Mouse (Mus musculus) lung, embryonic 15.5 days (tissue): ENCODE results near the gene Ralgps1. TPM values are rescaled to one million over a fixed set of nuclear protein-coding genes. Genes with fewer than 3 reads are reported as not detected.

Experiments
- ATAC-seq: fragments of 200-750 bp; cut with Nextera tagmentation; 2 replicates; pipeline ENCODE4 v1.8.0; 2017; ENCODE audit warnings: moderate number of reproducible peaks, borderline replicate concordance; ENCODE audit not compliant: low FRiP score, low TSS enrichment; ENCODE audit errors: extremely low read depth
- H3K27ac ChIP-seq: fragments of 300-500 bp; sonication (generic); 2 replicates; pipeline ENCODE4 v1.5.1; 2015; ENCODE audit warnings: moderate library complexity, mild to moderate bottlenecking, inconsistent platforms
- H3K27me3 ChIP-seq: fragments of 300-500 bp; sonication (generic); 2 replicates; pipeline ENCODE4 v1.6.1; 2015; ENCODE audit warnings: inconsistent platforms
- H3K36me3 ChIP-seq: fragments of 300-500 bp; sonication (generic); 2 replicates; pipeline ENCODE4 v1.6.1; 2015; ENCODE audit warnings: inconsistent platforms
- H3K4me1 ChIP-seq: fragments of 300-500 bp; sonication (generic); 2 replicates; pipeline ENCODE4 v1.6.1; 2015; ENCODE audit warnings: inconsistent platforms
- H3K4me2 ChIP-seq: fragments of 300-500 bp; sonication (generic); 2 replicates; pipeline ENCODE4 v1.6.1; 2015; ENCODE audit warnings: inconsistent platforms, mild to moderate bottlenecking, moderate library complexity
- H3K4me3 ChIP-seq: fragments of 300-500 bp; sonication (generic); 2 replicates; pipeline ENCODE4 v1.5.1; 2015; ENCODE audit warnings: mild to moderate bottlenecking, inconsistent platforms
- H3K9ac ChIP-seq: fragments of 300-500 bp; sonication (generic); 2 replicates; pipeline ENCODE4 v1.6.1; 2015; ENCODE audit warnings: inconsistent platforms
- H3K9me3 ChIP-seq: fragments of 300-500 bp; sonication (generic); 2 replicates; pipeline ENCODE4 v1.6.1; 2016; ENCODE audit warnings: inconsistent platforms
- WGBS: fragments of 180-500 bp; shearing (Covaris S2); methylation state at CpG from one replicate; pipeline ENCODE4 v1.1.7; 2015; 5-methylcytosine and 5-hydroxymethylcytosine counted together
- polyA plus RNA-seq: library from polyadenylated mRNA; unstranded; fragments of >200 nt; fragmentation: Nextera tagmentation; extraction: Ambion mirVana; gene quantifications from 2 replicates; pipeline ENCODE4 v1.2.1, GENCODE M21; 2015

The Ralgps1 gene
- 4.0 and 4.5 TPM in 2 replicates for polyA plus RNA-seq

- ATAC-seq: peak; percentile 98
- Histone ChIP-seq H3K9ac (peak within 1 kb of the TSS; percentile 59), H3K4me1 (peaks cover 10% of the 10 kb centered on the region), H3K4me2 (peak within 1 kb of the TSS; percentile 73), H3K27me3 (no peaks in the 10 kb centered on the region), H3K9me3 (no peaks in the 10 kb centered on the region), H3K27ac (peak within 1 kb of the TSS; percentile 98), H3K36me3 (no peaks in the 10 kb centered on the region), H3K4me3 (peak within 1 kb of the TSS; percentile 74)
- WGBS: under 1% methylated on average over 55 of the region's 74 CpGs
These were observed at the start of gene Ralgps1 for GRCm38 (mm10) chr2:33370777-33371647. Gene Ralgps1 (minus strand): TSS chr2:33371486.

DNA sequence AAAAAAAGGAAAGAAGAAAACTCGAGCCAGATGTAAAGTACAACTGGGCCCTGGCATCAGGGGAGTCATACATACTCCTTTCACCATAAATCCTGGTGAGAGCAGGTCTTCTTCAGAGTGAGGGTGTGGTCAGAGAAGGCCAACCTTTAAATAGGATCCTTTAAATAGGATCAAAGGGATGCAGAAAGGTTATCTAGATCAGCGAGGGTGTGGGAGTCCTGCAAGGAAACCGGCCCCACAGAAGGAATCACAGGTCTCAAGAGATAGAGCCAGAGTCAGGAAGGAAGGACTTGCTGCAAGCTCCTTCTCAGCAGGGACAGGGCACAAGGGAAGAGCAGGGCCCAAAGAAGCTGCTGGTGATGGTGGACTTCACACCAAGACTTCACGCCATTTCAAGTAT, 46.2 kb upstream of the Ralgps1 start:
- Histone ChIP-seq H3K4me3 (no peak overlapping the region), H3K27ac (no peak overlapping the region), H3K4me1 (peaks cover 11% of the 10 kb centered on the region; the same call in 1 of the 2 replicates), H3K36me3 (peaks cover 21% of the 10 kb centered on the region), H3K27me3 (no peaks in the 10 kb centered on the region), H3K4me2 (no peak overlapping the region), H3K9me3 (no peaks in the 10 kb centered on the region), H3K9ac (no peak overlapping the region)
- no peak for ATAC-seq
- WGBS: 58% methylated on average over 4 of the region's 4 CpGs

DNA sequence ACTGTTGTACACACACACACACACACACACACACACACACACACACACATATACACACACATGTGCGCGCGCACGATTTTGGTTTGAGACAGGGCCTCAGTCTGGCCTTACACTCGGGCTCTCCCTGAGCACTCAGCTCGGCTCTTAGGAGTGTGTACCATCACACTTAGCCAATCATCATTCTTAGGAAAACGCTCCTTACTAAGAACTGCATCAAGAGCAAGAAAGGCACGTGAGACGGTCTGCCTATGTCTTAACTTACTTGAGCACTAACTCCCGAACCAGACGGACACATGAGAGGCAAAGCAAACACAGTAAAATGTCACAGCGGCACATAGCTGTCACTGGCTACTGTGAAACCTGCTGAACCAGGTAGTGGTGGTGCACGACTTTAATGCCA, 42.7 kb upstream of the Ralgps1 start:
- WGBS: 62% methylated on average over 13 of the region's 13 CpGs
- Histone ChIP-seq H3K9me3 (no peaks in the 10 kb centered on the region), H3K9ac (no peak overlapping the region), H3K27ac (peak overlapping the region; percentile 11; the same call in 1 of the 2 replicates), H3K4me2 (no peak overlapping the region), H3K4me1 (peaks cover 13% of the 10 kb centered on the region; the same call in 1 of the 2 replicates), H3K4me3 (no peak overlapping the region), H3K27me3 (no peaks in the 10 kb centered on the region), H3K36me3 (peaks cover 34% of the 10 kb centered on the region)
- ATAC-seq: peak; percentile 49

- no peaks in the 10 kb centered on the region for H3K9me3 ChIP-seq
- H3K4me3 ChIP-seq: no peak overlapping the region
- H3K27ac ChIP-seq: no peak overlapping the region
- H3K27me3 ChIP-seq: no peaks in the 10 kb centered on the region
- ATAC-seq: no peak
- H3K4me1 ChIP-seq: peaks cover 10% of the 10 kb centered on the region; the same call in 1 of the 2 replicates
- H3K9ac ChIP-seq: no peak overlapping the region
- H3K36me3 ChIP-seq: peaks cover 38% of the 10 kb centered on the region
- H3K4me2 ChIP-seq: no peak overlapping the region
- 83% methylated on average over 14 of the region's 14 CpGs for WGBS
These were observed 40.8 kb upstream of the Ralgps1 start for GRCm38 (mm10) chr2:33412111-33412510.

GRCm38 (mm10) chr2:33403511-33404003, 32.3 kb upstream of the Ralgps1 start:
- Histone ChIP-seq H3K9ac (no peak overlapping the region), H3K27ac (no peak overlapping the region), H3K36me3 (peaks cover 5% of the 10 kb centered on the region; the same call in 1 of the 2 replicates), H3K27me3 (no peaks in the 10 kb centered on the region), H3K4me1 (no peaks in the 10 kb centered on the region), H3K4me2 (no peak overlapping the region), H3K9me3 (no peaks in the 10 kb centered on the region), H3K4me3 (no peak overlapping the region)
- WGBS: 67% methylated on average over 4 of the region's 4 CpGs
- no peak for ATAC-seq

GRCm38 (mm10) chr2:33402638-33403037, 31.4 kb upstream of the Ralgps1 start:
- 63% methylated on average over 5 of the region's 5 CpGs for WGBS
- no peak overlapping the region for H3K4me2 ChIP-seq
- H3K4me3 ChIP-seq: no peak overlapping the region
- H3K9me3 ChIP-seq: no peaks in the 10 kb centered on the region
- H3K4me1 ChIP-seq: no peaks in the 10 kb centered on the region
- no peak overlapping the region for H3K27ac ChIP-seq
- peaks cover 1% of the 10 kb centered on the region; the same call in 1 of the 2 replicates for H3K36me3 ChIP-seq
- H3K9ac ChIP-seq: no peak overlapping the region
- H3K27me3 ChIP-seq: no peaks in the 10 kb centered on the region
- ATAC-seq: no peak

DNA sequence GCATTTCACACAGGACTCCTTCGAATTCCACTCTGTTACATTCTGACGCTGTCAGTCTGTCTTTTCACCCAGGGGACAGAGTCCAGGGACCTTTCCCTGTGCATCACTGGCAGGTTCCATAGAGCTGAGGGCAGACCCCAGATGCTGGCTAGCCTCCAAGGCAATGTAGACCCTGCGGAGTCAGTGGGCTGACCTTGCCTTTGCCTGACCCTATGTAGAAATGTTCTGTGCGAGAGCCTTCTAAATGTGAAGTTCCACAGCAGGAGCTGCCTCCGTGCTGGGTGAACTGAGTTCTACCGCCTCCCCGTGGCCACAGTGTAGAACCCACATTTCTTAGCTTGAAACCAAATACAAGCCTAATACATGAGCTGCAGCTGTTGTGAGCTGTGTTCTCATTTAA, 30.9 kb upstream of the Ralgps1 start:
- WGBS: 25% methylated on average over 7 of the region's 7 CpGs
- no peak overlapping the region for H3K27ac ChIP-seq
- H3K9me3 ChIP-seq: no peaks in the 10 kb centered on the region
- no peaks in the 10 kb centered on the region for H3K27me3 ChIP-seq
- no peak overlapping the region for H3K9ac ChIP-seq
- no peak overlapping the region for H3K4me2 ChIP-seq
- ATAC-seq: 0 out of 2 replicates have a peak, but pooled peaks have one; percentile 27
- no peaks in the 10 kb centered on the region for H3K36me3 ChIP-seq
- H3K4me3 ChIP-seq: no peak overlapping the region
- no peaks in the 10 kb centered on the region for H3K4me1 ChIP-seq

DNA sequence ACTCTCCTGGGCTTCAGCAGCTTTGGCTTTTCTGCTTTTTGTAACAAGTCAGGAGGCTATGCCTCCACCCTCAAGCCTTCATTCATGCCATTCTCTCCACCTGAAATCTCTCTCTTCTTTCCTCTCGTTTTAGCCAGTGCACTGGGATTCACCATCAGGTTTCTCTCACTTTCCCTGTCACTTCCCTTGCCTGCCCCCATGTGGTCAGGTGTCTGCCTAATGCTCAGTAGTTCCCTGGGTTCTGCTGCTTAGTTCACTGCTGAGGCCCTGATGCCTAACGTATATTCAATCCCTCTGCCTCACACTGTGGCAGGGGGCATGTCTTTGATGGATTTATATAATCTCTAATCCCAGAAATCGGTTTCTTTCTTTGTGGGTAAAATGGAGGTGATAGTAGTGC, 29.9 kb upstream of the Ralgps1 start:
- ATAC-seq: no peak
- Histone ChIP-seq H3K9me3 (no peaks in the 10 kb centered on the region), H3K4me2 (no peak overlapping the region), H3K27ac (no peak overlapping the region), H3K4me3 (no peak overlapping the region), H3K27me3 (no peaks in the 10 kb centered on the region), H3K9ac (no peak overlapping the region), H3K36me3 (no peaks in the 10 kb centered on the region), H3K4me1 (no peaks in the 10 kb centered on the region)
- 29% methylated on average over 3 of the region's 3 CpGs for WGBS

GRCm38 (mm10) chr2:33400541-33400940, 29.3 kb upstream of the Ralgps1 start:
- ATAC-seq: no peak

GRCm38 (mm10) chr2:33399091-33399490, 27.8 kb upstream of the Ralgps1 start:
- Histone ChIP-seq H3K4me3 (no peak overlapping the region), H3K4me1 (no peaks in the 10 kb centered on the region), H3K27me3 (no peaks in the 10 kb centered on the region), H3K4me2 (no peak overlapping the region), H3K27ac (no peak overlapping the region), H3K36me3 (no peaks in the 10 kb centered on the region), H3K9me3 (no peaks in the 10 kb centered on the region), H3K9ac (no peak overlapping the region)
- no peak for ATAC-seq
- 71% methylated on average over 6 of the region's 7 CpGs for WGBS

More at GRCm38 (mm10) chr2:33400541-33400940, 29.3 kb upstream of the Ralgps1 start:
- Histone ChIP-seq H3K9me3 (no peaks in the 10 kb centered on the region), H3K4me1 (no peaks in the 10 kb centered on the region), H3K9ac (no peak overlapping the region), H3K36me3 (no peaks in the 10 kb centered on the region), H3K27me3 (no peaks in the 10 kb centered on the region), H3K27ac (no peak overlapping the region), H3K4me3 (no peak overlapping the region), H3K4me2 (no peak overlapping the region)
- WGBS: 71% methylated on average over 5 of the region's 5 CpGs

GRCm38 (mm10) chr2:33397036-33397435, 25.8 kb upstream of the Ralgps1 start:
- WGBS: 59% methylated on average over 4 of the region's 4 CpGs

DNA sequence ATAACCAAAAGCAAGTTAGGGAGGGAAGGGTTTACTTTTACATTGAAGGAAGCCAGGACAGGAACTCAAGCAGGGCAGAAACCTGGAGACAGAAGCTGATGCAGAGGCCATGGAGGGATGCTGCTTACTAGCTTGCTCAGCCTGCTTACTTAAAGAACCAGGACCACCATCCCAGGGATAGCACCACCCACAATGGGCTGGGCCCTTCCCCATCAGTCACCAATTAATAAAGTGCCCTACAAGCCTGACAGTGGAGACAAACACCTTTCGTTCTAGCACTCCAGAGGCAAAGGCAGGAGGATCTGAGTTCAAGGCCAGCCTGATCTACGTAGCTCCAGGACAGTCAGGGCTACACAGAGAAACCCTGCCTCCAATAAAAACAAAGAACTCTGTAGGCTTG, 23.8 kb upstream of the Ralgps1 start:
- no peak overlapping the region for H3K4me2 ChIP-seq
- H3K27ac ChIP-seq: no peak overlapping the region
- no peak for ATAC-seq
- H3K4me3 ChIP-seq: no peak overlapping the region
- H3K36me3 ChIP-seq: no peaks in the 10 kb centered on the region
- H3K4me1 ChIP-seq: no peaks in the 10 kb centered on the region
- 71% methylated on average over 2 of the region's 2 CpGs for WGBS
- no peaks in the 10 kb centered on the region for H3K27me3 ChIP-seq
- no peaks in the 10 kb centered on the region for H3K9me3 ChIP-seq
- no peak overlapping the region for H3K9ac ChIP-seq

More at GRCm38 (mm10) chr2:33397036-33397435, 25.8 kb upstream of the Ralgps1 start:
- no peaks in the 10 kb centered on the region for H3K9me3 ChIP-seq
- no peaks in the 10 kb centered on the region for H3K36me3 ChIP-seq
- ATAC-seq: no peak
- no peaks in the 10 kb centered on the region for H3K27me3 ChIP-seq
- H3K4me1 ChIP-seq: no peaks in the 10 kb centered on the region
- H3K4me2 ChIP-seq: no peak overlapping the region
- no peak overlapping the region for H3K27ac ChIP-seq
- H3K9ac ChIP-seq: no peak overlapping the region
- no peak overlapping the region for H3K4me3 ChIP-seq
